Mouse (Mus musculus) lung, adult 2 months (tissue): ENCODE results near the gene Klhl26.
A peak's percentile ranks its signal among the peaks of the same experiment; 100 is the strongest.

Source experiments
- CTCF ChIP-seq: fragments of 200-500 bp; IDR thresholded peaks from 2 replicates; pipeline ENCODE4 v1.5.1; 2011; ENCODE audit warnings: mild to moderate bottlenecking, low read length, control low read depth; ENCODE audit not compliant: insufficient read depth
- POLR2A ChIP-seq: fragments of 200-500 bp; IDR thresholded peaks from 2 replicates; pipeline ENCODE4 v1.6.1; 2011; ENCODE audit warnings: low read depth, mild to moderate bottlenecking, control low read depth, low read length, borderline replicate concordance; ENCODE audit errors: extremely low read depth

- peak; percentile 59; the same call in 1 of the 2 replicates for TF ChIP-seq POLR2A
- no peak for TF ChIP-seq CTCF
Observed at GRCm38 (mm10) chr8:70439055-70439847, 37.5 kb downstream of the Klhl26 start, which contains the start of gene Crtc1.
